In the genomic region with DNA sequence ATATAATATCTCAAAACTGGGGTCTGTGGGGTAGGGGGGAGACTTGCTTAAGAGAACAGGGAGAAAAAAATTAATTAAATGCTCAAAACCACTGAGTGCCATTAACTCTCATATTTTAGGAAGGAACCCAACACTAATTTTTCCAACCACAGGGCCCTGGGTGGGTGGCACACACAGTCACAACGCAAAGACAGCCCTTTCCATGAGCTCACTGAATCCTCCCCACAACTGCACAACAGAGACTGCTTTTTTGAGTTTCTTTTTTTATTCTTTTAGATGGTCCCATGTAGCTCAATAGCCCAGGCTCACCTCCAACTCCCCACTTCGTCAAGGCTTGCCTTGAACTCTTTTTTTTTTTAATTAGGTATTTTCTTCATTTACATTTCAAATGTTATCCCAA, we compare ENCODE assay signal across 27 mouse cellular contexts.
"Had no signal": no experiment of that assay in that cellular context is flagged by ENCODE, and none has a peak within 500 bp of the region (broad histone marks: within the 10 kb centered on the region; RNA-seq: fewer than 3 reads in every experiment).

No protein-coding gene starts in this region.

- H3K36me3 ChIP-seq: heart, embryonic 10.5 days; heart, embryonic 13.5 days; heart, embryonic 15.5 days; hindbrain, embryonic 13.5 days; hindbrain, embryonic 15.5 days; kidney, embryonic 15.5 days; limb, embryonic 13.5 days; limb, embryonic 15.5 days; liver, embryonic 13.5 days; liver, embryonic 15.5 days had no signal

- H3K9ac ChIP-seq: heart, embryonic 13.5 days; heart, embryonic 15.5 days; hindbrain, embryonic 13.5 days; hindbrain, embryonic 15.5 days; kidney, embryonic 15.5 days; limb, embryonic 13.5 days; limb, embryonic 15.5 days; liver, embryonic 13.5 days; liver, embryonic 15.5 days; liver, postnatal 0 days had no signal

- ATAC-seq: intestine, embryonic 16.5 days; liver, postnatal 0 days had no signal

- H3K9me3 ChIP-seq: heart, embryonic 10.5 days; heart, embryonic 13.5 days; heart, embryonic 15.5 days; hindbrain, embryonic 13.5 days; hindbrain, embryonic 15.5 days; kidney, embryonic 15.5 days; limb, embryonic 13.5 days; limb, embryonic 15.5 days; liver, embryonic 13.5 days; liver, embryonic 15.5 days had no signal

- H3K4me1 ChIP-seq: hindbrain, embryonic 15.5 days; kidney, embryonic 15.5 days; limb, embryonic 13.5 days; limb, embryonic 15.5 days; liver, embryonic 13.5 days; liver, embryonic 15.5 days had no signal

- H3K27me3 ChIP-seq: heart, embryonic 13.5 days; heart, embryonic 15.5 days; hindbrain, embryonic 13.5 days; hindbrain, embryonic 15.5 days; kidney, embryonic 15.5 days; limb, embryonic 13.5 days; limb, embryonic 15.5 days; liver, embryonic 13.5 days; liver, embryonic 15.5 days had no signal

- H3K4me3 ChIP-seq: gastrocnemius, adult 2 months; heart, embryonic 10.5 days; heart, embryonic 13.5 days; heart, embryonic 15.5 days; hindbrain, embryonic 13.5 days; hindbrain, embryonic 15.5 days; kidney, embryonic 15.5 days; limb, embryonic 13.5 days; limb, embryonic 15.5 days; liver, embryonic 13.5 days; liver, embryonic 15.5 days had no signal

- H3K4me2 ChIP-seq: heart, embryonic 13.5 days; heart, embryonic 15.5 days; hindbrain, embryonic 13.5 days; hindbrain, embryonic 15.5 days; kidney, embryonic 15.5 days; limb, embryonic 13.5 days; limb, embryonic 15.5 days; liver, embryonic 13.5 days; liver, embryonic 15.5 days had no signal

- DNase-seq: gastrocnemius, adult 2 months; gastrocnemius, postnatal 10 days; gastrocnemius, postnatal 25 days; heart, adult 18-20 months; heart, postnatal 14 days; heart, postnatal 36 days; kidney, adult 11 months; kidney, adult 2 months; kidney, adult 9 months; kidney, postnatal 14 days; kidney, postnatal 36 days; layer of hippocampus, adult 9-11 months; layer of hippocampus, postnatal 36 days; left cerebral cortex, postnatal 4 days; liver, embryonic 13.5 days; liver, postnatal 0 days had no signal

- H3K27ac ChIP-seq: gastrocnemius, adult 2 months; heart, embryonic 10.5 days; heart, embryonic 13.5 days; heart, embryonic 15.5 days; hindbrain, embryonic 13.5 days; hindbrain, embryonic 15.5 days; kidney, embryonic 15.5 days; kidney, postnatal 0 days; limb, embryonic 13.5 days; limb, embryonic 15.5 days; liver, embryonic 13.5 days; liver, embryonic 15.5 days had no signal
